Mouse (Mus musculus) CD8-positive naive resting alpha-beta T cell, adult 57 days (primary cell): ENCODE data around the gene Olfr706. TPM values are rescaled to one million over a fixed set of nuclear protein-coding genes. Genes with fewer than 3 reads are reported as not detected.

Source experiments
- total RNA-seq: library from RNA; stranded (reverse); gene quantifications from one replicate; pipeline ENCODE4 v1.2.4, GENCODE M21; 2023

Olfr706 gene
- not detected for total RNA-seq

DNA sequence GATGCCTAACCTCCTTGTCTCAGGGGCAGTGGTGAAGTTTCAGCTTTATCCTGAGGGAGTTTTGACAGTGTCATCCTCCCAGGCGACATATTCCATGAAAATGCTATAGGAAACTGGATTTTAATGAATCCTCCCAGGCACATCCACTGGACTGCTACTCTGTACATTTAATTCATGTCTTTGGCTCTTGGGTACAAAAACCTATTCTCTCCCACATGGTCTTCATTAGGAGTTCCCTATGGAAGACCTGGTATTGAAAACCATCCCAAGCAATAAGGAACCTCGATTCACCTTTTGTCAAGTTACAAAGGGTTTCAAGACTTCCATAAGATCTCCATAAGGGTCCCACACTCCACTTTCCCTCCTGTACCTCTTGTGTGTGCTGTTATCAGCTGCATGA, at the start of gene Olfr706:
TSS of gene Olfr706 (minus strand) at position 101 of the 400 bp plus-strand sequence.

DNA sequence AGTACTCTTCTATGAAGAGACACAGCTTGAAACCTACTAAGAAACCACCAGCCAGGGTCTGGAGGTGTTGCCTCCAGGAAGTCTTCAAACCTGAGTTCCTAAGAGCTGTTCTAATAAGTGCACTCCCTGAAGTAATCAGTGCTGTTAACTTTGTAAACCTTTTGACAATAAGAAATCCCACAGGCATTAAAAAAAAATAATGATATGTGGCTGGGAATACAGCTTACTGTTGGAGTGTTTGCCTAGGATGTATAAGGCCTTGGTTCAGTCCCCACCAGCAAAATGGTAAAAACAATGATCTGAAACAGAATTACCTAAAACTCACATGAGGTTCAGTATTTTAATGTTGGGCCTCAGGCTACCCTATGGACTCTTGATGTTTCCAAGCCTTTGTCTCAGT, 44.2 kb upstream of the Olfr706 start, which contains the start of gene Olfr709-ps1:
TSS of gene Olfr709-ps1 (minus strand) at position 101 of the 400 bp plus-strand sequence.

DNA sequence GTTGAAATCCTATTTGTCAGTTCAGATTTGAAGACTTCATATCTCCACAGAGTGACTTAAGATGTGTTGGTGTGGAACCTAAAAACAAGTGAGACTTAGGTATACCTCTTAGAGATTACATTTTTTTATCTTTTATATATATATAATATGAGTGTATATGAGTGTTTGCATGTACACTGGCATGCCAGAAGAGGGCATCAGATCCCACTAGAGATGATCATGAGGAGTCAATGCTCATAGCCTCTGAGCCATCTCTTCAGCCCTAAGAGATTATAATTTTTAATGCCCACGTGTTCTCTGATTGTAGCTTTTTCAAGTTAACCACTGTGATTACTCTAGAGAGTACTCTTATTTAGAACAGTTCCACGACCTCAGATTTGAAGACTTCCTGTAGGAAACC, 19.7 kb upstream of the Olfr706 start, which contains the start of gene Olfr1532-ps1:
TSS of gene Olfr1532-ps1 (plus strand) at position 326 of the 400 bp plus-strand sequence.

DNA sequence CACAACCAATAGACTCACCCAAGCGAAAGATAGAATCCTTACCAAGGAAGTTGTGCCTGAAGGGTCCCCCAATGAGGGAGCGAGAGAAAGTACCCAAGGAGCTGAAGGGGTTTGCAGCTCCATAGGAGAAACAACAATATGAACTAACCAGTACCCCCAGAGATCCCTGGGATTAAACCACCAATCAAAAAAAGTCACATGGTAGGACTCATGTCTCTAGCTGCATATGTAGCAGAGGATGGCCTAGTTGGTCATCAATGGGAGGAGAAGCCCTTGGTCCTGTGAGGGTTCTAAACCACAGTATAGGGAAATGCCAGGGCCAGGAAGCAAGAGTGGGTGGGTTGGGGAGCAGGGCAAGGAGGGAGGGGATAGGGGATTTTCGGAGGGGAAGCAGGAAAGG, 13.2 kb upstream of the Olfr706 start, which contains the start of gene Olfr707:
TSS of gene Olfr707 (minus strand) at position 101 of the 400 bp plus-strand sequence.

DNA sequence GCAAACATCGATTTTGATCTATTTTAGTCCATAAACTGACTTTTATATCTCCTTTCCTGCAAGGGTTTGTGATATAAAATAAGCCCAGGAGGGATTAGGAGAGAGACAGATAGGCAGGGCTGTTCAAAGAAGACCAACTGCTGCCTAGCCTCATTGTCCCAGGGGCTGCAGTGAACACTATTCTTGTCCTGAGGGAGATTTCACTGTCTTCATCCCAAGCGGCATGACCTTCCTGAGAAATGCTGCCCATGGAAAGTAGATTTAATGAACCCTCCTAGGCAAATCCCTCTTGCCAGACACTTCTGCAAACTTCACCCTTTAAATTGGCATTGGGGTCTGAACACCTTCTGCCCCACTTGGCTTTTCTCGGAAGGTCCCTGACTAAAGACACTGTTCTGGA, 11.2 kb downstream of the Olfr706 start, which contains the start of gene Olfr705:
TSS of gene Olfr705 (minus strand) at position 101 of the 400 bp plus-strand sequence.

DNA sequence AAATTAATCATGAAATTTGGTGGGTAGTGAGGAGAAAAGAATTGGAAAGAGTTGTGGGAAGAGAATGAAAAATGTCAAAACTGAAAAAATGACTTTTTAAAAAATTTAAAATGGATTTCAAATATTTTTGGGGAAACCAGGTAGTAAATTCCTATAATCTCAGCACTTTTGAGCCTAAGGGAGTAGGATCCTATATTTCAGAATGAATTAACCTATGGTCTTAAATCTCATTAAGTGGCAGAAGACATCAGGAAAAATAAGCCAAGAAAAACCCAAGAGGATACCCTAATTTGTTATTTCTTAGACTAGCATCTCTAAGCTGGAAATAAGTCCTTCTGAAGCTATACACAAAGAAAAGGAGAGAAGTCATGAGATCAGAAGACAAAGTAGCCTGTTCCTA, 25.1 kb downstream of the Olfr706 start, which contains the start of gene Olfr704:
TSS of gene Olfr704 (plus strand) at position 301 of the 400 bp plus-strand sequence.

DNA sequence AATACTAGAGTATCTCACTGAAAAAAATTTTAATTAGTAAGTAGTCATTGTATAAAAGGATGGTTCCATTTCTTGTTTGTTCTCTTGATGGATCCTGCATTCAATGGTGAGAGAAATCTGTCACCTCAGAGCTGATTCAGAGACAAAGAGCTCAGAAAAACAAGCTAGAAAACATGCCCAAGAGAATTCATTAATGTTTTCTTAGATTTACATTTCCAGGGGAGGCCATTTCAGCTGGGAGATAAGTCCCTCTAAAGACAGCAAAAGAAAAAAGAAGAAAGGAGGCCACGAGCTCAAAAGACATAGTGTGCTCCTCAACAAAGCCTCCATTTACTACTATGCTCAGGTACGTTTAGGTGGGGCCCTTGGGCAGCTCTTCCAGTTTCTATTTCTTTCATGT, 44.9 kb downstream of the Olfr706 start, which contains the start of gene Olfr703:
TSS of gene Olfr703 (plus strand) at position 301 of the 400 bp plus-strand sequence.

DNA sequence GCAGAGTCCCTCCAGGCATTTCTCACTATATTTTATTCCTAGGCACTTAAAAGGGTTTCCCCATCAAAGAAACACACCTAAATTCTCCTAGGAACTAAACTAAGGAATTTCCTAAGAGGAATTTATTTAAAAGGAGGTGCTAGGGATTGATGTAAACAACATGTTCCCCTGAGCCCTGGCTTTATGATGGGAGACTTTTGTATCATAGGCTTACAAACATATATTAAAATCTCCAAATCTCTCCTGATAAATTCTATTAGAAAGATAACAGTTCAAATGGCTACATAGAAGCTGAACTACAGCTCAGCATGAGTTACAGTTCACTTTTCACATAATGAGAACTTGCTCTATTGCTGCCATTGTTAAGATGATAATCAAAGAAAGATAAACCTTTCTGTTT, 54.2 kb downstream of the Olfr706 start, which contains the start of gene Olfr702:
TSS of gene Olfr702 (minus strand) at position 101 of the 400 bp plus-strand sequence.

Other genes with a start within 250 kb of the Olfr706 start
- gene Olfr693, start 207.6 kb downstream of the Olfr706 start, total RNA-seq: not detected
- not detected for gene Olfr694, start 196.3 kb downstream of the Olfr706 start, total RNA-seq
- gene Olfr695, start 171.8 kb downstream of the Olfr706 start, total RNA-seq: not detected
- not detected for gene Olfr697, start 145.7 kb downstream of the Olfr706 start, total RNA-seq
- gene Olfr698, start 132.8 kb downstream of the Olfr706 start, total RNA-seq: not detected
- gene Olfr699, start 95.0 kb downstream of the Olfr706 start, total RNA-seq: not detected
- gene Olfr700, start 79.3 kb downstream of the Olfr706 start, total RNA-seq: not detected
- not detected for gene Olfr701, start 74.0 kb downstream of the Olfr706 start, total RNA-seq
- not detected for gene Olfr702, start 54.3 kb downstream of the Olfr706 start, total RNA-seq
- not detected for gene Olfr703, start 44.8 kb downstream of the Olfr706 start, total RNA-seq
- gene Olfr704, start 25.0 kb downstream of the Olfr706 start, total RNA-seq: not detected
- not detected for gene Olfr705, start 11.3 kb downstream of the Olfr706 start, total RNA-seq
- not detected for gene Olfr707, start 13.1 kb upstream of the Olfr706 start, total RNA-seq
- not detected for gene Olfr1532-ps1, start 19.8 kb upstream of the Olfr706 start, total RNA-seq
- 0.12 TPM for gene Olfr709-ps1, start 44.1 kb upstream of the Olfr706 start, total RNA-seq
- gene Olfr710, start 60.1 kb upstream of the Olfr706 start, total RNA-seq: not detected
- gene Olfr6, start 75.8 kb upstream of the Olfr706 start, total RNA-seq: not detected
- not detected for gene Olfr711, start 87.3 kb upstream of the Olfr706 start, total RNA-seq
- gene Olfr2, start 117.9 kb upstream of the Olfr706 start, total RNA-seq: not detected
- gene Olfr713, start 143.0 kb upstream of the Olfr706 start, total RNA-seq: not detected
- gene Olfr714, start 182.8 kb upstream of the Olfr706 start, total RNA-seq: not detected
- not detected for gene Olfr17, start 205.1 kb upstream of the Olfr706 start, total RNA-seq
- gene Olfr715b, start 222.2 kb upstream of the Olfr706 start, total RNA-seq: not detected
- not detected for gene Olfr715, start 242.9 kb upstream of the Olfr706 start, total RNA-seq